16 mouse cellular contexts compared by ENCODE assay signal in genomic region chr13:53900406-53901025, GRCm38 (mm10).
DNase-seq lines count a peak whose midpoint lies in the region; ATAC-seq and TF ChIP-seq lines count a peak whose summit lies in the region.
"Had no signal": no experiment of that assay in that cellular context is flagged by ENCODE, and none has a peak within 500 bp of the region (broad histone marks: within the 10 kb centered on the region; RNA-seq: fewer than 3 reads in every experiment).

No protein-coding gene starts in this region.

- intact Hi-C loops in heart, postnatal 14 days (cut with DNase I): no loop called here

- no peaks in the 10 kb centered on the region for H3K36me3 ChIP-seq in kidney, adult 2 months (ENCODE audit: control insufficient read depth, insufficient read depth, low read length)
- H3K36me3 ChIP-seq in kidney, embryonic 16.5 days (ENCODE audit: insufficient read depth, low read length): no peaks in the 10 kb centered on the region
- no peaks in the 10 kb centered on the region for H3K36me3 ChIP-seq in heart, embryonic 10.5 days
- H3K36me3 ChIP-seq in hindbrain, embryonic 16.5 days (ENCODE audit: control insufficient read depth, insufficient read depth, low read length): no peaks in the 10 kb centered on the region
- H3K36me3 ChIP-seq: forebrain, embryonic 15.5 days; limb, embryonic 13.5 days; midbrain, embryonic 12.5 days had no signal

- no peaks in the 10 kb centered on the region for H3K27me3 ChIP-seq in kidney, adult 2 months (replicated peaks; ENCODE audit: control insufficient read depth, insufficient read depth, low read length)
- H3K27me3 ChIP-seq in kidney, embryonic 16.5 days (ENCODE audit: insufficient read depth, low read length): no peaks in the 10 kb centered on the region
- H3K27me3 ChIP-seq in heart, embryonic 10.5 days (ENCODE audit: insufficient read depth, poor library complexity, severe bottlenecking): no peaks in the 10 kb centered on the region
- no peaks in the 10 kb centered on the region for H3K27me3 ChIP-seq in hindbrain, embryonic 16.5 days (replicated peaks; ENCODE audit: control insufficient read depth, insufficient read depth, low read length)
- H3K27me3 ChIP-seq: forebrain, embryonic 15.5 days; limb, embryonic 13.5 days; midbrain, embryonic 12.5 days had no signal

- no peak overlapping the region for H3K4me2 ChIP-seq in kidney, embryonic 16.5 days (replicated peaks; ENCODE audit: low read depth, low read length)
- H3K4me2 ChIP-seq in hindbrain, embryonic 16.5 days (ENCODE audit: low read length): no peak overlapping the region
- H3K4me2 ChIP-seq: forebrain, embryonic 15.5 days; limb, embryonic 13.5 days; midbrain, embryonic 12.5 days had no signal

- no peaks in the 10 kb centered on the region for H3K4me1 ChIP-seq in kidney, adult 2 months (ENCODE audit: control insufficient read depth, insufficient read depth, low read length)
- no peaks in the 10 kb centered on the region for H3K4me1 ChIP-seq in kidney, embryonic 16.5 days (ENCODE audit: insufficient read depth, low read length)
- peaks cover 28% of the 10 kb centered on the region for H3K4me1 ChIP-seq in heart, embryonic 10.5 days
- H3K4me1 ChIP-seq in hindbrain, embryonic 16.5 days (ENCODE audit: control insufficient read depth, insufficient read depth, low read depth, low read length): no peaks in the 10 kb centered on the region
- H3K4me1 ChIP-seq: limb, embryonic 13.5 days had no signal

- TF ChIP-seq POLR2A in kidney, adult 2 months (IDR thresholded peaks at IDR 0.05; ENCODE audit: low read depth, low read length): no peak

- H3K9ac ChIP-seq in kidney, embryonic 16.5 days (replicated peaks; ENCODE audit: low read length): no peak overlapping the region
- H3K9ac ChIP-seq in hindbrain, embryonic 16.5 days (ENCODE audit: low read depth, low read length): no peak overlapping the region
- H3K9ac ChIP-seq: forebrain, embryonic 15.5 days; limb, embryonic 13.5 days; midbrain, embryonic 12.5 days had no signal

- ATAC-seq in kidney, embryonic 16.5 days (ENCODE audit: low FRiP score, low TSS enrichment): no peak
- ATAC-seq in megakaryocyte, adult 5-6 weeks (ENCODE audit: poor library complexity, severe bottlenecking): no peak
- ATAC-seq in hindbrain, embryonic 16.5 days: no peak
- ATAC-seq: forebrain, embryonic 15.5 days; inflammation-experienced regulatory T-cells, adult 6 months had no signal

- 60% methylated on average over 3 of the region's 3 CpGs for WGBS in kidney, adult 2 months
- 64% methylated on average over 3 of the region's 3 CpGs for WGBS in kidney, embryonic 16.5 days
- 62% methylated on average over 3 of the region's 3 CpGs for WGBS in heart, embryonic 10.5 days
- WGBS in hindbrain, embryonic 16.5 days: 75% methylated on average over 3 of the region's 3 CpGs

- no peak overlapping the region for H3K4me3 ChIP-seq in kidney, adult 2 months (ENCODE audit: insufficient read depth, low read depth, low read length)
- H3K4me3 ChIP-seq in kidney, embryonic 16.5 days (ENCODE audit: low read length): no peak overlapping the region
- no peak overlapping the region for H3K4me3 ChIP-seq in heart, embryonic 10.5 days
- H3K4me3 ChIP-seq in hindbrain, embryonic 16.5 days (ENCODE audit: low read length): no peak overlapping the region
- H3K4me3 ChIP-seq: forebrain, embryonic 15.5 days; layer of hippocampus, adult 2 months; limb, embryonic 13.5 days; midbrain, embryonic 12.5 days; myocyte had no signal

- H3K27ac ChIP-seq in kidney, adult 2 months (ENCODE audit: insufficient read depth, low read depth, low read length): no peak overlapping the region
- no peak overlapping the region for H3K27ac ChIP-seq in kidney, embryonic 16.5 days (ENCODE audit: low read length)
- H3K27ac ChIP-seq in heart, embryonic 10.5 days: peak overlapping the region; percentile 71
- H3K27ac ChIP-seq in hindbrain, embryonic 16.5 days (ENCODE audit: low read depth, low read length): no peak overlapping the region
- H3K27ac ChIP-seq: forebrain, embryonic 15.5 days; layer of hippocampus, adult 2 months; limb, embryonic 13.5 days; midbrain, embryonic 12.5 days had no signal

- DNase-seq in kidney, adult 2 months: peak; percentile 63
- peak; percentile 70 for DNase-seq in heart, embryonic 10.5 days (ENCODE audit: low spot score)
- peak; percentile 34 to 50 for DNase-seq in heart, postnatal 14 days
- DNase-seq in kidney, postnatal 4 days: peak; percentile 30 to 42
- DNase-seq: adrenal gland, adult 2 months; cerebellum, adult 9-11 months; thymus, adult 2 months had no signal

- no peaks in the 10 kb centered on the region for H3K9me3 ChIP-seq in kidney, embryonic 16.5 days (ENCODE audit: low read length)
- H3K9me3 ChIP-seq in heart, embryonic 10.5 days: no peaks in the 10 kb centered on the region
- peaks cover 4% of the 10 kb centered on the region for H3K9me3 ChIP-seq in hindbrain, embryonic 16.5 days (ENCODE audit: control insufficient read depth, low read length)
- H3K9me3 ChIP-seq: forebrain, embryonic 15.5 days; limb, embryonic 13.5 days; midbrain, embryonic 12.5 days had no signal

- TF ChIP-seq CTCF in kidney, adult 2 months (conservative IDR thresholded peaks at IDR 0.05; ENCODE audit: insufficient read depth, insufficient read length, low read depth, low read length): no peak
